22 mouse cellular contexts compared by ENCODE assay signal in the genomic region with DNA sequence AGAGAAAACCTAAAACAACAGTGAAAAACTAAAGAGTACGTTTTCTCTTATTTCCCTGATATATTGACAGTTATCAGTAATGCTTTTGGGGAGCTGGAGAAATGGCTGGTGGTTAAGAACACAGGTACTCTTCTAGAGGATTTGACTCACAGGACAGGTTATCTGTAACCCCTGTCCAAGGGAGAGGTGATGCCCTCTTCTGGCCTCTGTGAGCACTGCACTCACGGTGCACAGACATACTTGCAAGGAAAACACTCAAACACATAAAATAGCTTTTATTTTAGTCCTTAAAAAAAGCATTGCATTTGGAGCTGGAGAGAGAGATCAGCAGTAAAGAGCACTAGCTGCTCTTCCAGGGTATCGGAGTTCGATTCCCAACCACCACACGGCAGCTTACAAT.
A peak's percentile ranks its signal among the peaks of the same experiment; 100 is the strongest.
DNase-seq lines count a peak whose midpoint lies in the region; ATAC-seq and TF ChIP-seq lines count a peak whose summit lies in the region.
"Had no signal": no experiment of that assay in that cellular context is flagged by ENCODE, and none has a peak within 500 bp of the region (broad histone marks: within the 10 kb centered on the region; RNA-seq: fewer than 3 reads in every experiment).

No protein-coding gene starts in this region.

- DNase-seq in heart, adult 2 months: no peak
- no peak for DNase-seq in heart, adult 11 months
- no peak for DNase-seq in lung, embryonic 14.5 days
- no peak for DNase-seq in lung, postnatal 36 days
- DNase-seq: adrenal gland, postnatal 25 days; cerebellum, postnatal 36 days; gastrocnemius, postnatal 14 days; heart, postnatal 4 days; kidney, adult 11 months; layer of hippocampus, postnatal 36 days; liver, embryonic 13.5 days; lung, postnatal 10 days; right cerebral cortex, postnatal 25 days; thymus, postnatal 25 days had no signal

- peaks cover 2% of the 10 kb centered on the region; the same call in 1 of the 2 replicates for H3K4me1 ChIP-seq in heart, adult 2 months (ENCODE audit: control insufficient read depth, insufficient read depth, low read length)
- H3K4me1 ChIP-seq in lung, embryonic 14.5 days (ENCODE audit: insufficient read depth): peaks cover 6% of the 10 kb centered on the region
- H3K4me1 ChIP-seq in ES-Bruce4 (ENCODE audit: control insufficient read depth, insufficient read depth, low read length): no peaks in the 10 kb centered on the region
- no peaks in the 10 kb centered on the region; the same call in 1 of the 2 replicates for H3K4me1 ChIP-seq in midbrain, embryonic 16.5 days (ENCODE audit: control insufficient read depth, insufficient read depth, low read length)
- H3K4me1 ChIP-seq: liver, embryonic 13.5 days had no signal

- ATAC-seq in lung, embryonic 14.5 days (ENCODE audit: insufficient read depth): no peak
- peak; percentile 72 for ATAC-seq in erythroblast, adult 5-6 weeks (replicated peaks; ENCODE audit: low FRiP score, poor library complexity, severe bottlenecking)
- no peak for ATAC-seq in midbrain, embryonic 16.5 days
- ATAC-seq: activated CD4-positive, CD25-positive, alpha-beta regulatory T cell, adult 4 months; hindbrain, embryonic 16.5 days had no signal

- H3K9me3 ChIP-seq in lung, embryonic 14.5 days (ENCODE audit: low read depth, low read length): no peaks in the 10 kb centered on the region
- no peaks in the 10 kb centered on the region for H3K9me3 ChIP-seq in ES-Bruce4 (replicated peaks; ENCODE audit: control insufficient read depth, insufficient read depth, low read length, poor library complexity, severe bottlenecking)
- no peaks in the 10 kb centered on the region for H3K9me3 ChIP-seq in midbrain, embryonic 16.5 days (replicated peaks; ENCODE audit: control insufficient read depth, low read length, poor library complexity, severe bottlenecking)
- H3K9me3 ChIP-seq: embryonic facial prominence, embryonic 15.5 days; forebrain, embryonic 10.5 days; heart, embryonic 15.5 days; liver, embryonic 13.5 days had no signal

- H3K4me2 ChIP-seq in lung, embryonic 14.5 days: no peak overlapping the region
- H3K4me2 ChIP-seq in midbrain, embryonic 16.5 days (ENCODE audit: low read length): no peak overlapping the region
- H3K4me2 ChIP-seq: embryonic facial prominence, embryonic 15.5 days; heart, embryonic 15.5 days; liver, embryonic 13.5 days had no signal

- no peaks in the 10 kb centered on the region for H3K79me2 ChIP-seq in heart, adult 2 months (replicated peaks; ENCODE audit: control insufficient read depth, insufficient read depth, low read length)

- WGBS in heart, adult 2 months: 97% methylated on average over 5 of the region's 5 CpGs
- WGBS in lung, embryonic 14.5 days: 92% methylated on average over 5 of the region's 5 CpGs
- WGBS in midbrain, embryonic 16.5 days: 99% methylated on average over 5 of the region's 5 CpGs

- intact Hi-C loops in heart, adult 2 months (cut with DNase I): no loop called here

- peaks cover 2% of the 10 kb centered on the region for H3K36me3 ChIP-seq in heart, adult 2 months (ENCODE audit: control insufficient read depth, insufficient read depth, low read length)
- peaks cover 6% of the 10 kb centered on the region; the same call in 1 of the 2 replicates for H3K36me3 ChIP-seq in lung, embryonic 14.5 days (ENCODE audit: insufficient read depth)
- H3K36me3 ChIP-seq in ES-Bruce4 (ENCODE audit: control insufficient read depth, insufficient read depth, low read length, poor library complexity, severe bottlenecking): no peaks in the 10 kb centered on the region
- H3K36me3 ChIP-seq in midbrain, embryonic 16.5 days (ENCODE audit: control insufficient read depth, insufficient read depth, low read length): peaks cover 2% of the 10 kb centered on the region; the same call in 1 of the 2 replicates
- H3K36me3 ChIP-seq: embryonic facial prominence, embryonic 15.5 days; forebrain, embryonic 10.5 days; heart, embryonic 15.5 days had no signal

- H3K27ac ChIP-seq in heart, adult 2 months: no peak overlapping the region
- H3K27ac ChIP-seq in lung, embryonic 14.5 days (ENCODE audit: low read depth): no peak overlapping the region
- H3K27ac ChIP-seq in ES-Bruce4 (ENCODE audit: insufficient read depth, low read length): no peak overlapping the region
- no peak overlapping the region for H3K27ac ChIP-seq in midbrain, embryonic 16.5 days (ENCODE audit: low read length)
- H3K27ac ChIP-seq: embryonic facial prominence, embryonic 15.5 days; forebrain, embryonic 10.5 days; heart, embryonic 15.5 days; liver, embryonic 13.5 days had no signal

- no peak for TF ChIP-seq EP300 in heart, adult 2 months (IDR thresholded peaks at IDR 0.05; ENCODE audit: insufficient read depth, low read depth, low read length)
- no peak for TF ChIP-seq EP300 in ES-Bruce4 (IDR thresholded peaks at IDR 0.05; ENCODE audit: insufficient read depth, low read depth, low read length)

- no peak for TF ChIP-seq POLR2A in heart, adult 2 months (IDR thresholded peaks at IDR 0.05; ENCODE audit: insufficient read depth, low read depth, low read length)
- TF ChIP-seq POLR2A in ES-Bruce4 (IDR thresholded peaks at IDR 0.05; ENCODE audit: insufficient read depth, low read length): no peak

- H3K9ac ChIP-seq in heart, adult 2 months (ENCODE audit: low read depth, low read length): no peak overlapping the region
- H3K9ac ChIP-seq in lung, embryonic 14.5 days: no peak overlapping the region
- no peak overlapping the region for H3K9ac ChIP-seq in ES-Bruce4 (ENCODE audit: low read depth, poor library complexity, severe bottlenecking)
- H3K9ac ChIP-seq in midbrain, embryonic 16.5 days (ENCODE audit: low read depth, low read length): no peak overlapping the region
- H3K9ac ChIP-seq: embryonic facial prominence, embryonic 15.5 days; heart, embryonic 15.5 days; liver, embryonic 13.5 days had no signal

- no peak overlapping the region for H3K4me3 ChIP-seq in heart, adult 2 months
- no peak overlapping the region for H3K4me3 ChIP-seq in lung, embryonic 14.5 days (ENCODE audit: low read depth, low read length)
- H3K4me3 ChIP-seq in ES-Bruce4 (ENCODE audit: low read depth, low read length): no peak overlapping the region
- H3K4me3 ChIP-seq in midbrain, embryonic 16.5 days (ENCODE audit: low read depth, low read length): no peak overlapping the region
- H3K4me3 ChIP-seq: embryonic facial prominence, embryonic 15.5 days; forebrain, embryonic 10.5 days; heart, embryonic 15.5 days; liver, embryonic 13.5 days had no signal

- TF ChIP-seq CTCF in heart, adult 2 months (IDR thresholded peaks at IDR 0.05): peak; percentile 36
- 0 out of 2 replicates have a peak, but pooled peaks have one; percentile 2 for TF ChIP-seq CTCF in lung, embryonic 14.5 days (IDR thresholded peaks at IDR 0.05; ENCODE audit: low read depth)
- TF ChIP-seq CTCF in ES-Bruce4 (IDR thresholded peaks at IDR 0.05; ENCODE audit: low read depth, low read length): peak; percentile 44

- no peaks in the 10 kb centered on the region for H3K27me3 ChIP-seq in heart, adult 2 months (ENCODE audit: control insufficient read depth, insufficient read depth, low read length)
- no peaks in the 10 kb centered on the region for H3K27me3 ChIP-seq in lung, embryonic 14.5 days (ENCODE audit: insufficient read depth, low read length)
- H3K27me3 ChIP-seq in ES-Bruce4 (ENCODE audit: control insufficient read depth, insufficient read depth, low read length, poor library complexity, severe bottlenecking): no peaks in the 10 kb centered on the region
- H3K27me3 ChIP-seq in midbrain, embryonic 16.5 days (ENCODE audit: control insufficient read depth, insufficient read depth, low read depth, low read length): no peaks in the 10 kb centered on the region
- H3K27me3 ChIP-seq: embryonic facial prominence, embryonic 15.5 days; heart, embryonic 15.5 days; liver, embryonic 13.5 days had no signal
